Mouse (Mus musculus) macrophage (primary cell): ENCODE data around the gene Got2. TPM values are rescaled to one million over a fixed set of nuclear protein-coding genes. Genes with fewer than 3 reads are reported as not detected.

Source experiments
- H3K27ac ChIP-seq: fragments of 350-480 bp; formaldehyde crosslinking; 2 replicates; pipeline ENCODE4 v1.9.0; 2021
- H3K36me3 ChIP-seq: fragments of 350-480 bp; formaldehyde crosslinking; 2 replicates; pipeline ENCODE4 v1.9.0; 2021; ENCODE audit errors: inconsistent target
- H3K4me3 ChIP-seq: fragments of 350-480 bp; formaldehyde crosslinking; 2 replicates; pipeline ENCODE4 v1.9.0; 2021; ENCODE audit errors: inconsistent target
- H3K79me2 ChIP-seq: fragments of 350-480 bp; formaldehyde crosslinking; 2 replicates; pipeline ENCODE4 v1.9.0; 2021; ENCODE audit errors: inconsistent target
- WGBS: methylation state at CpG from one replicate; pipeline ENCODE4 v1.1.7; 2026; ENCODE audit warnings: inconsistent platforms; ENCODE audit not compliant: missing documents; 5-methylcytosine and 5-hydroxymethylcytosine counted together
- polyA plus RNA-seq: library from polyadenylated mRNA; stranded (reverse); fragments of 250-400 nt; gene quantifications from 3 replicates; pipeline ENCODE4 v1.2.4, GENCODE M21; 2018; ENCODE audit warnings: inconsistent platforms
- total RNA-seq, 78 experiments: library from RNA; depleted of rRNA; stranded (reverse); fragments of 250-400 nt; gene quantifications; 1 replicate in 9 of 78; 2 replicates in 24 of 78; 3 replicates in 43 of 78; 4 replicates in 2 of 78; pipeline ENCODE4 v1.2.4; 2018; ENCODE audit warnings: inconsistent platforms in 56 of 78

Gene Got2
- total RNA-seq (2018; cell fraction: chromatin; rRNA removed) = 10 to 100 TPM in 13 of 26 experiments, 1 to 10 TPM in 13; 2.5 to 36.6 (median 10.1) TPM
- total RNA-seq (2018; cell fraction: cytosol; rRNA removed) = 10 to 100 TPM; 33.5 to 55.7 (median 44.6) TPM
- total RNA-seq (2018; cell fraction: nucleus; rRNA removed) = 10 to 100 TPM in 24 of 26 experiments, 1 to 10 TPM in 2; 8.1 to 33.2 (median 18.2) TPM
- 43.6 to 79.3 TPM (median 70.6 TPM) in 3 replicates for polyA plus RNA-seq

- H3K79me2 ChIP-seq = peaks cover 43% of the 10 kb centered on the region
- 8% methylated on average over 31 of the region's 31 CpGs for WGBS
- no peaks in the 10 kb centered on the region for H3K36me3 ChIP-seq
- H3K4me3 ChIP-seq = peak within 1 kb of the TSS; percentile 74
- H3K27ac ChIP-seq = peak within 1 kb of the TSS; percentile 43; the same call in 1 of the 2 replicates
These were observed at the start of gene Got2 for GRCm38 (mm10) chr8:95888285-95889136. Gene Got2, minus strand, starts transcription at chr8:95888547.

- Histone ChIP-seq H3K4me3 (no peak overlapping the region), H3K79me2 (no peaks in the 10 kb centered on the region), H3K36me3 (no peaks in the 10 kb centered on the region), H3K27ac (no peak overlapping the region)
- 95% methylated on average over 5 of the region's 5 CpGs for WGBS
These were observed 44.5 kb upstream of the Got2 start for GRCm38 (mm10) chr8:95932841-95933240.

- Histone ChIP-seq H3K36me3 (no peaks in the 10 kb centered on the region), H3K79me2 (no peaks in the 10 kb centered on the region), H3K4me3 (no peak overlapping the region), H3K27ac (no peak overlapping the region)
- WGBS = 76% methylated on average over 4 of the region's 4 CpGs
These were observed 41.5 kb upstream of the Got2 start for GRCm38 (mm10) chr8:95929821-95930220.

- no peak overlapping the region for H3K4me3 ChIP-seq
- no peaks in the 10 kb centered on the region for H3K79me2 ChIP-seq
- H3K36me3 ChIP-seq = no peaks in the 10 kb centered on the region
- 5% methylated on average over 9 of the region's 9 CpGs for WGBS
- H3K27ac ChIP-seq = no peak overlapping the region
These were observed 27.8 kb upstream of the Got2 start for GRCm38 (mm10) chr8:95916106-95916505.

- H3K27ac ChIP-seq = no peak overlapping the region
- WGBS = 24% methylated on average over 7 of the region's 7 CpGs
- H3K4me3 ChIP-seq = no peak overlapping the region
- no peaks in the 10 kb centered on the region for H3K36me3 ChIP-seq
- H3K79me2 ChIP-seq = no peaks in the 10 kb centered on the region
These were observed 26.7 kb upstream of the Got2 start for GRCm38 (mm10) chr8:95914905-95915643.

GRCm38 (mm10) chr8:95911240-95911639 is 22.9 kb upstream of the Got2 start:
- H3K79me2 ChIP-seq = no peaks in the 10 kb centered on the region
- H3K27ac ChIP-seq = no peak overlapping the region
- 71% methylated on average over 5 of the region's 5 CpGs for WGBS
- H3K36me3 ChIP-seq = no peaks in the 10 kb centered on the region
- H3K4me3 ChIP-seq = no peak overlapping the region

GRCm38 (mm10) chr8:95907885-95908284 is 19.5 kb upstream of the Got2 start:
- 98% methylated on average over 11 of the region's 11 CpGs for WGBS
- Histone ChIP-seq H3K27ac (no peak overlapping the region), H3K36me3 (no peaks in the 10 kb centered on the region), H3K79me2 (no peaks in the 10 kb centered on the region), H3K4me3 (no peak overlapping the region)

DNA sequence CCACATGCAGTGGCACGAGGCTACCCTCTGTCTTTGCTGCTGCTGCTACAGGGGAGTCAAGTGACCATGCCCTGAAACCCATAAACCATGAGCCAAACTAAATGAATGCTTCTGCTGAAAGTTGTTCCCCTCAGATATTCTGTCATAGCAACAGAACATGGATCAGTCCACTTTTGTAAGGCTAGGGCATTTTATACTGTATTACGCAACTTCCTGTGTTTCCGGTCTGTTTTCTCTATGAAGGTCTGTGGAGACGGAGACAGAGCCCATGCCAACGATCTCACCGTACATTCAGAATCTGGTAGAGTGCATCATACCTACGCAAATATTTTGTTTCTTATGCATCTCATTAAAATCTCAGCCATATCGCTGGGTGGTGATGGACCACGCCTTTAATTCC is 18.4 kb upstream of the Got2 start:
- H3K36me3 ChIP-seq = no peaks in the 10 kb centered on the region
- WGBS = 40% methylated on average over 9 of the region's 9 CpGs
- H3K27ac ChIP-seq = no peak overlapping the region
- H3K79me2 ChIP-seq = no peaks in the 10 kb centered on the region
- H3K4me3 ChIP-seq = no peak overlapping the region

DNA sequence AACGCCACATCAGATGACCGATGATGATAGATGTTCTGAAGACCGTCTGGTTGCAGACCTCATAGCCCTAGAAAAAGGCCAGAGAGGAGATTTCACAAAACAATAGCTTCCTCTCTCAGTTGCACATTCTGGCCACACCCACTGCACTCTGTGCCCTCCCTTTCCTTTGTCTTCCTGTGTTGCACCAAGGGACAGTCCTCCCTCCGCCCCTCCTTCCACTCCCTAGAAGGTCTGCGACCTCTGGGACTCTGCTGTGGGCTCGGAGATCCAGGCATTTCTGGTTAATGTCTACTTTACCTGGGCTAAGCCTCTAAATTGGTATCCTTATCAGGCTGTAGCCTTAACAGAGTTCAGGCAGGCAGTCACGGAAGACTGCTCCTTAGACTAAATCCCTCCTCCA is 13.5 kb upstream of the Got2 start:
- no peak overlapping the region for H3K4me3 ChIP-seq
- no peak overlapping the region for H3K27ac ChIP-seq
- WGBS = 45% methylated on average over 7 of the region's 7 CpGs

GRCm38 (mm10) chr8:95893701-95894100 is 5.4 kb upstream of the Got2 start:
- 87% methylated on average over 3 of the region's 5 CpGs for WGBS
- no peak overlapping the region for H3K4me3 ChIP-seq
- H3K27ac ChIP-seq = no peak overlapping the region
- H3K36me3 ChIP-seq = no peaks in the 10 kb centered on the region
- no peaks in the 10 kb centered on the region for H3K79me2 ChIP-seq

More for the DNA sequence above, 13.5 kb upstream of the Got2 start:
- H3K79me2 ChIP-seq = no peaks in the 10 kb centered on the region
- no peaks in the 10 kb centered on the region for H3K36me3 ChIP-seq

- Histone ChIP-seq H3K27ac (peak overlapping the region; percentile 43; the same call in 1 of the 2 replicates), H3K4me3 (peak overlapping the region; percentile 74), H3K36me3 (no peaks in the 10 kb centered on the region), H3K79me2 (peaks cover 51% of the 10 kb centered on the region)
- WGBS = 0% methylated on average over 35 of the region's 38 CpGs
These were observed 616 bp downstream of the Got2 start for GRCm38 (mm10) chr8:95887578-95888284.

DNA sequence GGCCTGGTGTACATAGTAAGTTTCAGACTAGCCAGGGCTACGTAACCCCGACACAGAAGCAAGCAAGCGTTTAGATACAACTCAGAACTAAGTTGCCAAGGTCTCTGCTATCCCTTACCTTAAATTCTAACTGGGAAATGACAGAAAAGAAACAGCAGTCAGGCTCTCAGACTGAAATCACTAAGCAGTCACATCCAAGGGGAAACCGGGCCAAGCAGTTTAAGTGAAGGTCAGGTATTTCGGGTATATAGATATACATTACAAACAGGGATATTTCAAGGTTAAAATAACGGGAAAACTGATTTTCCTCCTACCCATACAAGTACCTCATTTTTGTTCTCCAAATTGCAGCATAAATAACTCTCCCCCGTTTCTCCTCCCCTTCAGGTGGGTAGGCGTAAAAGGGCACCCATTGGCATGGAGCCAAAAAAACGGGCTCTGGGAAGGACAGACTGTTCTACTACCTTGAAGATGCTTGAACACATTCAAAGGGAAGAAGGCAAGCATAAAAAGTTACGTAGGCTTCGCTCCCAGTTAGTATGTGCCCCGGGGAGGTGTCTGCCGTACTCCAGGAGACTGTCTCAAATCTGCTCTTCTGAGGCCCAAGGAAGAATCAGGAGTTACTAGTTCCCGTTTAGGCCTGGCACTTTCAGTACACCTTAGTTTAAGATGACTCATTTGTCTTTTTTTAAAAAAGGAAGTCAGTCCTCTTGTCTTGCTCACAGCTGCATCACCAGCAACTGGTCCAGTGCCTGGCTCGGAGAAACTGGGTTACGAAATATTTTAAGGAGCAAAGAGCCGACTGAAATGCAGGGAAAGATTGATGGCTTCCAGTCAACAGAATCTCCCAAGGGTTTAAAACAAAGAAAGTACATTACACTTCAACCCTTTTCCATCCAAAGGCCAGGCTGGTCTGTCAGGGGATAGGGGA is 1.4 kb downstream of the Got2 start:
- Histone ChIP-seq H3K27ac (peak overlapping the region; percentile 43; the same call in 1 of the 2 replicates), H3K36me3 (no peaks in the 10 kb centered on the region), H3K4me3 (peak overlapping the region; percentile 74), H3K79me2 (peaks cover 59% of the 10 kb centered on the region)
- 52% methylated on average over 17 of the region's 17 CpGs for WGBS

GRCm38 (mm10) chr8:95885966-95886365 is 2.4 kb downstream of the Got2 start:
- peaks cover 69% of the 10 kb centered on the region for H3K79me2 ChIP-seq
- no peaks in the 10 kb centered on the region for H3K36me3 ChIP-seq
- 90% methylated on average over 5 of the region's 5 CpGs for WGBS
- H3K27ac ChIP-seq = no peak overlapping the region
- no peak overlapping the region for H3K4me3 ChIP-seq
